Mouse (Mus musculus) CH12.LX (cell line): ENCODE data around the gene Ncbp2. TPM values are rescaled to one million over a fixed set of nuclear protein-coding genes. Genes with fewer than 3 reads are reported as not detected.

Experiments
- DNase-seq: peaks from one replicate; pipeline ENCODE4 v3.0.0-alpha.2; 2013; ENCODE audit errors: extremely low read depth
- H3K27ac ChIP-seq: 2 replicates; pipeline ENCODE4 v1.5.1; 2012; ENCODE audit warnings: low read depth, mild to moderate bottlenecking, control low read depth, moderate library complexity; ENCODE audit not compliant: insufficient read depth
- H3K27me3 ChIP-seq: replicated peaks from 2 replicates; pipeline ENCODE3; 2012; ENCODE audit warnings: inconsistent platforms
- H3K36me3 ChIP-seq, 2 experiments: replicated peaks in 1 of 2; 2 replicates each; pipeline versions ENCODE3 to v1.6.1; 2012; ENCODE audit warnings: inconsistent platforms in 1 of 2, low read length in 1 of 2, mild to moderate bottlenecking in 1 of 2, mixed read lengths in 1 of 2, moderate library complexity in 1 of 2; ENCODE audit not compliant: control insufficient read depth in 1 of 2, insufficient read depth in 1 of 2
- H3K4me1 ChIP-seq, 2 experiments: 2 replicates each; pipeline ENCODE4 v1.6.1; 2012; ENCODE audit warnings: inconsistent platforms in 1 of 2, moderate library complexity in 1 of 2; ENCODE audit not compliant: insufficient read depth in 2 of 2, control insufficient read depth in 1 of 2
- H3K4me2 ChIP-seq: 2 replicates; pipeline ENCODE4 v1.6.1; 2012; ENCODE audit warnings: low read depth, mild to moderate bottlenecking, control low read depth; ENCODE audit not compliant: poor library complexity, insufficient read depth, severe bottlenecking
- H3K4me3 ChIP-seq, 3 experiments: fragments of 150-350 bp in 1 of 3; sonication (generic) in 1 of 3; replicated peaks in 1 of 3; 2 replicates each; pipeline versions ENCODE3 to v1.5.1; 2011 to 2012; ENCODE audit warnings: low read depth in 2 of 3, low read length in 2 of 3, mild to moderate bottlenecking in 2 of 3, moderate library complexity in 2 of 3, control low read depth in 1 of 3, improper control_type of control experiment in 1 of 3, inconsistent platforms in 1 of 3, mixed read lengths in 1 of 3; ENCODE audit not compliant: poor library complexity in 1 of 3
- H3K79me2 ChIP-seq: replicated peaks from 2 replicates; pipeline ENCODE4 v1.6.1; 2012; ENCODE audit warnings: mild to moderate bottlenecking, moderate library complexity; ENCODE audit not compliant: control insufficient read depth, poor library complexity, insufficient read depth, severe bottlenecking; ENCODE audit errors: extremely low read depth
- H3K9ac ChIP-seq: 2 replicates; pipeline ENCODE4 v1.6.1; 2012; ENCODE audit warnings: low read depth, mild to moderate bottlenecking, control low read depth, moderate library complexity; ENCODE audit not compliant: insufficient read depth
- H3K9me3 ChIP-seq: replicated peaks from 2 replicates; pipeline ENCODE3; 2012; ENCODE audit warnings: low read length, inconsistent platforms, mixed read lengths
- BHLHE40 ChIP-seq: IDR thresholded peaks from 2 replicates; pipeline ENCODE4 v1.6.1; 2011; ENCODE audit warnings: mild to moderate bottlenecking, low read depth, low read length, improper control_type of control experiment
- CTCF ChIP-seq, 2 experiments: IDR thresholded peaks in 1 of 2; conservative IDR thresholded peaks in 1 of 2; 2 replicates each; pipeline ENCODE4 v1.5.1; 2011 to 2012; ENCODE audit warnings: low read depth in 2 of 2, low read length in 2 of 2, improper control_type of control experiment in 1 of 2, inconsistent platforms in 1 of 2, mild to moderate bottlenecking in 1 of 2, moderate library complexity in 1 of 2
- ELF1 ChIP-seq: IDR thresholded peaks from 2 replicates; pipeline ENCODE4 v1.6.1; 2014; ENCODE audit warnings: low read depth, mild to moderate bottlenecking, inconsistent platforms, low read length, improper control_type of control experiment
- EP300 ChIP-seq: IDR thresholded peaks from 2 replicates; pipeline ENCODE4 v1.6.1; 2011; ENCODE audit warnings: low read length, improper control_type of control experiment
- ETS1 ChIP-seq: conservative IDR thresholded peaks from 2 replicates; pipeline ENCODE4 v1.6.1; 2012; ENCODE audit warnings: low read depth, mild to moderate bottlenecking, inconsistent platforms, low read length, improper control_type of control experiment, moderate library complexity
- GABPA ChIP-seq: IDR thresholded peaks from 2 replicates; pipeline ENCODE4 v1.6.1; 2012; ENCODE audit warnings: low read depth, low read length, improper control_type of control experiment, inconsistent platforms; ENCODE audit not compliant: insufficient replicate concordance
- HCFC1 ChIP-seq: IDR thresholded peaks from 2 replicates; pipeline ENCODE4 v1.6.1; 2012; ENCODE audit warnings: low read depth, mild to moderate bottlenecking, inconsistent platforms, low read length, improper control_type of control experiment
- IRF4 ChIP-seq: IDR thresholded peaks from 2 replicates; pipeline ENCODE4 v1.6.1; 2014; ENCODE audit warnings: low read depth, mild to moderate bottlenecking, inconsistent platforms, low read length, improper control_type of control experiment
- JUND ChIP-seq: conservative IDR thresholded peaks from 2 replicates; pipeline ENCODE4 v1.6.1; 2011; ENCODE audit warnings: low read depth, low read length, improper control_type of control experiment
- KAT2A ChIP-seq: IDR thresholded peaks from 2 replicates; pipeline ENCODE4 v1.6.1; 2012; ENCODE audit warnings: low read length, improper control_type of control experiment, inconsistent platforms; ENCODE audit not compliant: insufficient replicate concordance
- MAFK ChIP-seq: IDR thresholded peaks from 2 replicates; pipeline ENCODE4 v1.6.1; 2011; ENCODE audit warnings: low read length, improper control_type of control experiment; ENCODE audit not compliant: insufficient replicate concordance
- MAX ChIP-seq: IDR thresholded peaks from 2 replicates; pipeline ENCODE4 v1.6.1; 2011; ENCODE audit warnings: low read length, improper control_type of control experiment
- MAZ ChIP-seq: IDR thresholded peaks from 2 replicates; pipeline ENCODE4 v1.6.1; 2012; ENCODE audit warnings: low read depth, mild to moderate bottlenecking, inconsistent platforms, low read length, improper control_type of control experiment, moderate library complexity
- MEF2A ChIP-seq: IDR thresholded peaks from 2 replicates; pipeline ENCODE4 v1.6.1; 2014; ENCODE audit warnings: low read depth, mild to moderate bottlenecking, inconsistent platforms, low read length, improper control_type of control experiment, borderline replicate concordance
- MYC ChIP-seq: IDR thresholded peaks from 2 replicates; pipeline ENCODE4 v1.6.1; 2011; ENCODE audit warnings: low read depth, mild to moderate bottlenecking, improper control_type of control experiment, low read length
- NELFE ChIP-seq: IDR thresholded peaks from 2 replicates; pipeline ENCODE4 v1.6.1; 2011; ENCODE audit warnings: low read depth, low read length, improper control_type of control experiment
- PAX5 ChIP-seq: IDR thresholded peaks from 2 replicates; pipeline ENCODE4 v1.6.1; 2012; ENCODE audit warnings: low read length, inconsistent platforms, mixed read lengths
- POLR2A ChIP-seq: IDR thresholded peaks from 2 replicates; pipeline ENCODE4 v1.6.1; 2011; ENCODE audit warnings: low read depth, mild to moderate bottlenecking, improper control_type of control experiment, low read length
- POLR2AphosphoS2 ChIP-seq: IDR thresholded peaks from 2 replicates; pipeline ENCODE4 v1.6.1; 2011; ENCODE audit warnings: low read depth, low read length, improper control_type of control experiment
- RAD21 ChIP-seq: IDR thresholded peaks from 2 replicates; pipeline ENCODE4 v1.6.1; 2011; ENCODE audit warnings: low read depth, mild to moderate bottlenecking, low read length, improper control_type of control experiment, moderate library complexity
- RCOR1 ChIP-seq: conservative IDR thresholded peaks from 2 replicates; pipeline ENCODE4 v1.6.1; 2012; ENCODE audit warnings: low read depth, mild to moderate bottlenecking, inconsistent platforms, low read length, improper control_type of control experiment
- SIN3A ChIP-seq: IDR thresholded peaks from 2 replicates; pipeline ENCODE4 v1.6.1; 2012; ENCODE audit warnings: low read length, improper control_type of control experiment, inconsistent platforms
- SMC3 ChIP-seq: IDR thresholded peaks from 2 replicates; pipeline ENCODE4 v1.6.1; 2011; ENCODE audit warnings: low read depth, low read length, improper control_type of control experiment
- TBP ChIP-seq: conservative IDR thresholded peaks from 2 replicates; pipeline ENCODE4 v1.6.1; 2011; ENCODE audit warnings: low read depth, low read length, improper control_type of control experiment
- TCF12 ChIP-seq: IDR thresholded peaks from 2 replicates; pipeline ENCODE4 v1.6.1; 2014; ENCODE audit warnings: low read depth, mild to moderate bottlenecking, inconsistent platforms, low read length, improper control_type of control experiment
- UBTF ChIP-seq: IDR thresholded peaks from 2 replicates; pipeline ENCODE4 v1.6.1; 2012; ENCODE audit warnings: low read depth, mild to moderate bottlenecking, inconsistent platforms, low read length, improper control_type of control experiment, moderate library complexity
- USF1 ChIP-seq: IDR thresholded peaks from 2 replicates; pipeline ENCODE4 v1.6.1; 2014; ENCODE audit warnings: low read depth, mild to moderate bottlenecking, inconsistent platforms, low read length, improper control_type of control experiment
- USF2 ChIP-seq: conservative IDR thresholded peaks from 2 replicates; pipeline ENCODE4 v1.6.1; 2011; ENCODE audit warnings: low read depth, low read length, improper control_type of control experiment
- ZC3H11A ChIP-seq: IDR thresholded peaks from 2 replicates; pipeline ENCODE4 v1.6.1; 2012; ENCODE audit warnings: low read depth, mild to moderate bottlenecking, inconsistent platforms, low read length, improper control_type of control experiment
- ZKSCAN1 ChIP-seq: IDR thresholded peaks from 2 replicates; pipeline ENCODE4 v1.6.1; 2012; ENCODE audit warnings: low read depth, inconsistent platforms, low read length, improper control_type of control experiment, borderline replicate concordance
- dilution Hi-C: fragments of 300-500 bp; cut with MboI; formaldehyde crosslinking; loops from 2 replicates; pipeline ENCODE4 v1.14.3; 2020; ENCODE audit warnings: low sequenced_read_pairs; ENCODE audit not compliant: extremely low pct_unique_long_range_greater_than_20kb, extremely low pct_ligation_motif_present
- in situ Hi-C: fragments of 300-500 bp; cut with MboI; formaldehyde crosslinking; loops from 3 replicates; pipeline ENCODE4 v1.14.3; 2019; ENCODE audit warnings: low sequenced_read_pairs, low pct_ligation_motif_present, low pct_unique_long_range_greater_than_20kb, mixed read lengths
- polyA plus RNA-seq: library from polyadenylated mRNA; unstranded; fragments of >175 nt; gene quantifications from 2 replicates; pipeline ENCODE4 v1.2.1, GENCODE M21; 2012; ENCODE audit warnings: low read depth; ENCODE audit not compliant: insufficient read length
- total RNA-seq, 2 experiments: library from RNA; depleted of rRNA; stranded (reverse); fragments of 300-350 nt in 1 of 2; fragments of >200 nt in 1 of 2; gene quantifications; 2 replicates each; pipeline ENCODE4 v1.2.3; 2012 to 2014

Gene Ncbp2
- total and polyA plus RNA-seq, 3 experiments: 39.1 to 178 (median 85.9) TPM

- Histone ChIP-seq H3K27me3 (no peaks in the 10 kb centered on the region), H3K9ac (no peak overlapping the region), H3K4me3 (no peak overlapping the region), H3K36me3 (no peaks in the 10 kb centered on the region), H3K79me2 (no peaks in the 10 kb centered on the region), H3K9me3 (peaks cover 3% of the 10 kb centered on the region), H3K4me2 (no peak overlapping the region), H3K4me1 (peaks cover 0 to 6% of the 10 kb centered on the region in 2 experiments; a peak in 1 of 4 replicates), H3K27ac (no peak overlapping the region)
- dilution Hi-C loops: no loop called here
- no peak for DNase-seq
- TF ChIP-seq SMC3: no peak
- TF ChIP-seq POLR2AphosphoS2: no peak
- TF ChIP-seq KAT2A: no peak
- no peak for TF ChIP-seq POLR2A
- no peak for TF ChIP-seq TCF12
- no peak for TF ChIP-seq USF1
- no peak for TF ChIP-seq BHLHE40
- no peak for TF ChIP-seq HCFC1
- no peak for TF ChIP-seq MAZ
- TF ChIP-seq ZC3H11A: no peak
- TF ChIP-seq ZKSCAN1: no peak
- TF ChIP-seq GABPA: no peak
- no peak for TF ChIP-seq USF2
- no peak for TF ChIP-seq MAFK
- TF ChIP-seq MYC: no peak
- no peak for TF ChIP-seq EP300
- no peak for TF ChIP-seq RCOR1
- no peak for TF ChIP-seq PAX5
- no peak for TF ChIP-seq TBP
- in situ Hi-C loops: loop anchor here (5.0 kb wide), 2 partner anchors 40 to 460 kb away; partner anchors contain the start of gene Meltf
Measured at GRCm38 (mm10) chr16:31917776-31918175, 30.5 kb upstream of the Ncbp2 start.

GRCm38 (mm10) chr16:31918248-31918724 is 30.0 kb upstream of the Ncbp2 start:
- dilution Hi-C loops: no loop called here
- Histone ChIP-seq H3K27me3 (no peaks in the 10 kb centered on the region), H3K4me1 (peaks cover 0 to 6% of the 10 kb centered on the region in 2 experiments; a peak in 1 of 4 replicates), H3K9ac (no peak overlapping the region), H3K9me3 (peaks cover 3% of the 10 kb centered on the region), H3K79me2 (no peaks in the 10 kb centered on the region), H3K4me2 (peak overlapping the region; percentile 56; the same call in 1 of the 2 replicates), H3K36me3 (no peaks in the 10 kb centered on the region), H3K4me3 (no peak overlapping the region), H3K27ac (no peak overlapping the region)
- TF ChIP-seq SIN3A (no peak), MAZ (no peak), ZC3H11A (peak; percentile 87), IRF4 (peak; percentile 48; the same call in 1 of the 2 replicates), ELF1 (no peak), MAX (no peak), CTCF (conservative IDR thresholded peaks at IDR 0.05 in 1 of 2, IDR thresholded peaks at IDR 0.05 in 1 of 2; ENCODE audit: low read depth in 2 of 2, low read length in 2 of 2) (peak; percentile 97 to 99), JUND (0 out of 2 replicates have a peak, but pooled peaks have one; percentile 33), MAFK (no peak), NELFE (peak; percentile 45; the same call in 1 of the 2 replicates), UBTF (no peak), RAD21 (no peak; the same call in none of the 2 replicates), SMC3 (peak; percentile 97), MEF2A (peak; percentile 22; the same call in 1 of the 2 replicates), ETS1 (no peak)
- DNase-seq: peak; percentile 84
- in situ Hi-C loops: loop anchor here (5.0 kb wide), 2 partner anchors 41 to 461 kb away; partner anchors contain the start of gene Meltf
